Mouse (Mus musculus): Measurements from ENCODE around the gene Slc9a8. TPM values are rescaled to one million over a fixed set of nuclear protein-coding genes. Genes with fewer than 3 reads are reported as not detected.

The Slc9a8 gene
- polyA plus RNA-seq, 1 experiment = 23.4 TPM

DNA sequence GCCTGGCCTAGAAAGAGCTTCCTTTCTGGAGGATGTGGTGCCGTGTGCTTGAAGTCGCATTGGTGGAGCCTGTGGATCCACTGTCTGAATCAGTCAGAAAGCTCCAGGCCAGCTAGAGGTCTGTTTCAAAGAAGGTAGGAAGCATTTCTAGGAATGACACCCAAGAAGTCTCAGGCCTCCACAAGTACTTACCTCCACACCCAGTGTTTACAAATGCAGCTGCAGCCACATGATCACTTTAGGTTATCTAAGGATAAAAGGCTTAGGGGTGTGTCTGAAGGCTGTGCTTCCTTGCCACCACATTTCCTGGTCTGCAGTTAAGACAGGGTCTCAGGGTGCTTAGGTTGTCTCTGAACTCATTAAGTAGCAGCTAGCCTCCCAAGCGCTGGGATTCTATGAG is 3.0 kb downstream of the Slc9a8 start:
- Histone ChIP-seq H3K27ac (ENCODE audit: insufficient read depth, low read depth, low read length) (no peak overlapping the region), H3K4me1 (ENCODE audit: control insufficient read depth, insufficient read depth, low read length) (peaks cover 14% of the 10 kb centered on the region), H3K4me3 (ENCODE audit: insufficient read depth, low read length) (no peak overlapping the region)
- no peak for TF ChIP-seq POLR2A (IDR thresholded peaks at IDR 0.05; ENCODE audit: borderline replicate concordance, low read depth, low read length)
- no peak for TF ChIP-seq CTCF (IDR thresholded peaks at IDR 0.05; ENCODE audit: low read depth, low read length)

DNA sequence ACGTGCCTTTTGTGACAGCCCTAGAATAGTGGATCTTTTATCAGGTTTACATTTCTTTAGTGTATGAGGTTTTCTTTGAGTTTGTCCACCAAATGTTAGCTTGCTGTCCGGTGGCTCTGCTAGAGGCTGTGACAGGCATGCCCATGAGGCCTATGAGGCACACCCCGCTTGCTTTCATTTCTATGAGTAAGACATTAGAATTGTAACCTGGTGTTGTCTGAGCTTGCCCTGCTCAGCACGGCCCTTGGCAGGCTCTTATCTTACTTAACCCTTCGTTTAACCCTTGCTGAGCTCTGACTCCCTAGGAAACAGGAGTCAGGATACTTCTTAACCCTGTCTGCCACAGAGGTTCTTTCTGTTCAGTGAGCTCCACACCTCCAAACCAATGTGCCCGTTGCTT is 3.9 kb downstream of the Slc9a8 start:
- H3K4me1 ChIP-seq (ENCODE audit: control insufficient read depth, insufficient read depth, low read length) = peaks cover 13% of the 10 kb centered on the region
- H3K27ac ChIP-seq (ENCODE audit: insufficient read depth, low read depth, low read length) = no peak overlapping the region
- H3K4me3 ChIP-seq (ENCODE audit: insufficient read depth, low read length) = no peak overlapping the region
- TF ChIP-seq CTCF (IDR thresholded peaks at IDR 0.05; ENCODE audit: low read depth, low read length) = no peak
- TF ChIP-seq POLR2A (IDR thresholded peaks at IDR 0.05; ENCODE audit: borderline replicate concordance, low read depth, low read length) = no peak

DNA sequence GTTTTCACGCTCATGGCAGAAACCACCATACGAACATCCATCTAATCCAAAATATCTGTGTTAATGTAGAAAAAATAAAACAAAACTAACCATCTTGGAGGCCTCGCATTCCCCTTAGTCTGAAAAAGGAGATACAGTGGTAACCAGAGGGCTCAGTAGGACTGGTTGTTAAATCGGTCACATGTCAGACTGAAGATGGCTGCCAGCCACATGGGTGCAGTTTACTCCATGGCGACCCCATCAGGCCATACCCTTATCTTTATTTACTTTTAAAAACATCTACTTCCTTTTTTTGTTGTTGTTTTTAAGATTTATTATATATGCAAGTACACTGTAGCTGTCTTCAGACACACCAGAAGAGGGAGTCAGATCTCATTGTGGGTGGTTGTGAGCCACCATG is 8.1 kb downstream of the Slc9a8 start:
- TF ChIP-seq CTCF (IDR thresholded peaks at IDR 0.05; ENCODE audit: low read depth, low read length) = no peak
- TF ChIP-seq POLR2A (IDR thresholded peaks at IDR 0.05; ENCODE audit: borderline replicate concordance, low read depth, low read length) = no peak
- Histone ChIP-seq H3K4me3 (ENCODE audit: insufficient read depth, low read length) (no peak overlapping the region), H3K4me1 (ENCODE audit: control insufficient read depth, insufficient read depth, low read length) (no peaks in the 10 kb centered on the region), H3K27ac (ENCODE audit: insufficient read depth, low read depth, low read length) (no peak overlapping the region)

DNA sequence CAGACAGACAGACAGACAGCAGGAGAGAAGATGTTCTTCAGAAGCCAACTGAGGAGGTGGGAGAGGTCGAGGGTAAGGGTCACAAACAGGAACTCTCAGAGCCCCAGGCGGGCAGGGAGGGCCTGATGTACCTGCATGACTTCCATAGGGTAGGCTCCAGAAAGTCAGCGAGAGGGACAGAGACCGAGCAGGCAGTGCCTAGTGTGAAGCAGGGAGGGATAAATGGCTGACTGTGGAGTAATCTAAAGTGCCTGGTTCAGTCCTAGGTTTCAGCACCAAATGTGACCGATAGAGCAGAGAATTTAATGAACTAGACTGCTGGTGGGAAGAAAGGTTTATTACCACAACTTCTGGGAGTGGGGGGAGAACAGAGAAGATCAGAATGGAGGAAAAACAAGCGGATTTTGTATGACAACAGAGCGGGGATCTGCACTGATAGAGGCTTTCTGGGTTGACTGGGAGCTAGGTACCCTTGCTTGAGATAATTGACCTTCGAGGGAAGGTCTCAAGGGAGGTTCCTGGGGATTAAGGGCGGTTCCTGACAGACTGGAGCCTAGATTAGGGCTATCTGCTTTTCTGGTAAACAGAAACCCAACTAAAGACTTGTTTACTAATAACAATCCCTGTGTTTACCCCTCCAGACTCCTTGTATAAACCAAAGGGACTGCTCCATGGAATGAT is 9.4 kb downstream of the Slc9a8 start:
- no peak for TF ChIP-seq CTCF (IDR thresholded peaks at IDR 0.05; ENCODE audit: low read depth, low read length)
- TF ChIP-seq POLR2A (IDR thresholded peaks at IDR 0.05; ENCODE audit: borderline replicate concordance, low read depth, low read length) = no peak
- Histone ChIP-seq H3K4me3 (ENCODE audit: insufficient read depth, low read length) (no peak overlapping the region), H3K27ac (ENCODE audit: insufficient read depth, low read depth, low read length) (no peak overlapping the region), H3K4me1 (ENCODE audit: control insufficient read depth, insufficient read depth, low read length) (no peaks in the 10 kb centered on the region)

DNA sequence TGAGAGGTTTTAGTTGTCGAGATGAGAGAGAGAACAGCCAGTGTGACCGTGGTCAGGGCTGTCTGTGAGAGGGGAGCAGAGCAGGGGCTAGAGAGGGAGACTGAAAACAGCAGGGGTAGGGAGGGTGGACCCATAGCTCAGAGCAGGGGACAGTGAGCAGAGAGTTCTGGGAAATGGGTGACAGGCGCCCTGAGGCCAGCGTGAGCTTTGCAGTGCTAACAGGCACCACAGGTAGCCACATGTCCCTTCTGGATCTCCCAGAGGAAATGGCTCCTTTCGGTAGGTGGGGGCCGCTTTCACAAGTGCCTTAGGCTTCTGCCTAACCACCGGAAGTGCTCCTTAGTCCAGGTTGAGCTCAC is 9.9 kb downstream of the Slc9a8 start:
- TF ChIP-seq CTCF (IDR thresholded peaks at IDR 0.05; ENCODE audit: low read depth, low read length) = no peak
- no peak for TF ChIP-seq POLR2A (IDR thresholded peaks at IDR 0.05; ENCODE audit: borderline replicate concordance, low read depth, low read length)
- no peak overlapping the region for H3K27ac ChIP-seq (ENCODE audit: insufficient read depth, low read depth, low read length)
- H3K4me1 ChIP-seq (ENCODE audit: control insufficient read depth, insufficient read depth, low read length) = no peaks in the 10 kb centered on the region
- H3K4me3 ChIP-seq (ENCODE audit: insufficient read depth, low read length) = no peak overlapping the region

DNA sequence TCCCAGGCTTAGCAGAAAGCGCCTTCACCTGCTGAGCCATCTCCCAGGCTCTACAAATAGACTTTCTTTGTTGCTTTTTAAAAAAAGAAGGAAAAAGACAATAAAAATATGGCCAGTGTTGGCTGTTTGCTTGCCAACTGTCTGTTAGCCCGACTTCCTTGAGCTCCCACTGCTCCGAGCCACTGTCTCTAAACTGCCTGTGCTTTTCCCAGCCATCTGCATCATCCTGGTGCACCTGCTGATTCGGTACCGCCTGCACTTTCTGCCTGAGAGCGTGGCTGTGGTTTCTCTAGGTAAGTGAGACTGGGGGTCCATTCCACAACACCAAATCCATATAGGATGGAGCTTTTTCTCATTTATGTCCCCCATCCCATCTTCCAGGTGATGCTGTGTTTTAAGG is 13.1 kb downstream of the Slc9a8 start:
- H3K4me3 ChIP-seq (ENCODE audit: insufficient read depth, low read length) = no peak overlapping the region
- H3K4me1 ChIP-seq (ENCODE audit: control insufficient read depth, insufficient read depth, low read length) = no peaks in the 10 kb centered on the region
- H3K27ac ChIP-seq (ENCODE audit: insufficient read depth, low read depth, low read length) = no peak overlapping the region
- TF ChIP-seq CTCF (IDR thresholded peaks at IDR 0.05; ENCODE audit: low read depth, low read length) (no peak), POLR2A (IDR thresholded peaks at IDR 0.05; ENCODE audit: borderline replicate concordance, low read depth, low read length) (no peak)

DNA sequence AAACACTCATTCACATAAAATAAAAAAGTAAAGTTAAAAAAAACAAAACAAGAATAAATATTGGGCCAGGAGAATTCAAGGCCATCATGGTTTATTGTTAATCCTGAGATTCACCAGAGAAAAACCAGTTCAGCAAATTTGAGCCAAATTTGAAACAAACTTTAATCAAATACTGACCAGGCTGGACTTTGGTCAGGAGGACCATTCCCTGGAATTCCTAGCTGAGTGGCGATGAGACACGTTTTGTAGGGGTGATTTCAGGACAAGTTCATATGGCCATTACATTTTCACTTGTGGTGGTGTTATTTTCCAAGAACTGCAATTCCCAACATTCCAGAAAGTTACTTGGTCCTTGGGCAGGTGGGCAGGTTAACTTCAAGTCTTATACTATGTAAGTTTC is 14.1 kb downstream of the Slc9a8 start:
- TF ChIP-seq POLR2A (IDR thresholded peaks at IDR 0.05; ENCODE audit: borderline replicate concordance, low read depth, low read length) (no peak), CTCF (IDR thresholded peaks at IDR 0.05; ENCODE audit: low read depth, low read length) (no peak)
- Histone ChIP-seq H3K4me1 (ENCODE audit: control insufficient read depth, insufficient read depth, low read length) (no peaks in the 10 kb centered on the region), H3K27ac (ENCODE audit: insufficient read depth, low read depth, low read length) (no peak overlapping the region), H3K4me3 (ENCODE audit: insufficient read depth, low read length) (no peak overlapping the region)

DNA sequence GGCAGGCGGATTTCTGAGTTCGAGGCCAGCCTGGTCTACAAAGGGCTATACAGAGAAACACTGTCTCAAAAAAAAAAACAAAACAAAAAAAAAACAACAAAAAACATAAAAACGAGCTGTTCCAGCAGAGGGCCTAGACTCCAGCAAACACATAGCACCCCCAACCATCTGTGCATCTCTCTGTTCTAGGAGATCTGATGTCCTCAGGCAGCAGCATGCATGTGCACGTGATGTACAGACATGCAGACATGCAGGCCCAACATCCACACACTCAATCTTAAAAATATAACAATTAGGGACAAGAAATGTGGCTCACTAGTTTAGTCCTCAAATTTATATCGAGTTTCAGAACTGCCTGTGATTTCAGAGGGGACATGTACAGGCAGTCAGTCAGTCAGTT is 14.9 kb downstream of the Slc9a8 start:
- Histone ChIP-seq H3K27ac (ENCODE audit: insufficient read depth, low read depth, low read length) (no peak overlapping the region), H3K4me1 (ENCODE audit: control insufficient read depth, insufficient read depth, low read length) (no peaks in the 10 kb centered on the region), H3K4me3 (ENCODE audit: insufficient read depth, low read length) (no peak overlapping the region)
- TF ChIP-seq POLR2A (IDR thresholded peaks at IDR 0.05; ENCODE audit: borderline replicate concordance, low read depth, low read length) = no peak

DNA sequence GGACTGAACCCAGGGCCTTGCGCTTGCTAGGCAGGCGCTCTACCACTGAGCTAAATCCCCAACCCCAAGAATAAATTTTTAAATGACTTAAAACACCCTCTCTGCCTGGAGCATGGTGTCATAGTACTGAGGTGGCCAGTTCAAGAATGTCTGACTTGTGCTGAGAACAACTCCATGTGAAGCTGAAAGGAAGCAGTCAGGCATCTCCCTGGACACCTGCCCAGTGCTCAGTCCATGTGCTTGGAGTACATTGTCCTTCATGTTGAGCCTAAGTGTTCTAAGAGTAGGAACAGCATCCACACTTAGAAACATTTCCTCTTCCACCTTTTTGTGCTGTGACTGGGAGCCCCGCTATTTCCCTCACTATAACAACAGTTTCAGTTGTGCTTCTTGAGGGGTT is 17.9 kb downstream of the Slc9a8 start:
- TF ChIP-seq CTCF (IDR thresholded peaks at IDR 0.05; ENCODE audit: low read depth, low read length) = no peak
- TF ChIP-seq POLR2A (IDR thresholded peaks at IDR 0.05; ENCODE audit: borderline replicate concordance, low read depth, low read length) = no peak
- Histone ChIP-seq H3K4me1 (ENCODE audit: control insufficient read depth, insufficient read depth, low read length) (no peaks in the 10 kb centered on the region), H3K27ac (ENCODE audit: insufficient read depth, low read depth, low read length) (no peak overlapping the region), H3K4me3 (ENCODE audit: insufficient read depth, low read length) (no peak overlapping the region)

DNA sequence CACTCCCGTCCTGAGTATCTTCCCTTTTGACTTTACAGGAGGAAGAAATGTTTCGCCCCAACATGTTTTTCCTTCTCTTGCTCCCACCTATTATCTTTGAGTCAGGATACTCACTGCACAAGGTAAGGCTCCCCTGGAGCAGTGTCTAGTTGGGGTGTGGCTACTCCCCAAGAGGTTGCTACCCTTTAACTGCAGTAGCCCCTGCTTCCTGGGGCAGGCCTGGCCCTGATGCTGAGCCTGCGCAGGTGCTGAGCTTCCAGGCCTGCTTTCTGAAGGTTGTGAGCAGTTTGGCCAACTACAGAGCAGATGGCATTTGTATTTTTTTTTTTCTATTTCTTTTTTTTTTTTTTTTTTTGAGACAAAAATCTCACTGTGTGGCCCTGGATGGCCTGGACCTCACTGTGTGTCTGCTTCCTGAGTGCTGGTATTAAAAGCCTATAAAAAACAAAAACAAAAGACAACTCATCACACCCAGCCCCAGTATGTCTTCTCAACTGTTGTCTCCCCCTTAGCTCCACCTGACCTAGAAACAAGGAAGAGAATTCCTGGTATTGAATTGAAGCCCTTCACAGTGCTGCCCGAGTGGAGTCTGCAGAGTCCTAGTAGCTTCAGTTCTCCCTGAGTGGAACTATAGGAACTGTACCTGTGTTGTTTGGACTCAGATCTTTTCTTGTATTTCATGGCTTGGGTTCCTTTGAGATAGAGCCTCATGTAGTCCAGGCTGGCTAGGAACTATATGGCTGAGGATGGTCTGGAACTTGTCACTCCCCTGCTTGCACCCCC is 22.1 kb downstream of the Slc9a8 start:
- H3K4me3 ChIP-seq (ENCODE audit: insufficient read depth, low read length) = no peak overlapping the region

More for the DNA sequence above, 22.1 kb downstream of the Slc9a8 start:
- TF ChIP-seq POLR2A (IDR thresholded peaks at IDR 0.05; ENCODE audit: borderline replicate concordance, low read depth, low read length) = no peak
- TF ChIP-seq CTCF (IDR thresholded peaks at IDR 0.05; ENCODE audit: low read depth, low read length) = no peak
- H3K27ac ChIP-seq (ENCODE audit: insufficient read depth, low read depth, low read length) = no peak overlapping the region
- no peaks in the 10 kb centered on the region for H3K4me1 ChIP-seq (ENCODE audit: control insufficient read depth, insufficient read depth, low read length)
